ENCODE assay signal across 8 mouse cellular contexts in the genomic region with DNA sequence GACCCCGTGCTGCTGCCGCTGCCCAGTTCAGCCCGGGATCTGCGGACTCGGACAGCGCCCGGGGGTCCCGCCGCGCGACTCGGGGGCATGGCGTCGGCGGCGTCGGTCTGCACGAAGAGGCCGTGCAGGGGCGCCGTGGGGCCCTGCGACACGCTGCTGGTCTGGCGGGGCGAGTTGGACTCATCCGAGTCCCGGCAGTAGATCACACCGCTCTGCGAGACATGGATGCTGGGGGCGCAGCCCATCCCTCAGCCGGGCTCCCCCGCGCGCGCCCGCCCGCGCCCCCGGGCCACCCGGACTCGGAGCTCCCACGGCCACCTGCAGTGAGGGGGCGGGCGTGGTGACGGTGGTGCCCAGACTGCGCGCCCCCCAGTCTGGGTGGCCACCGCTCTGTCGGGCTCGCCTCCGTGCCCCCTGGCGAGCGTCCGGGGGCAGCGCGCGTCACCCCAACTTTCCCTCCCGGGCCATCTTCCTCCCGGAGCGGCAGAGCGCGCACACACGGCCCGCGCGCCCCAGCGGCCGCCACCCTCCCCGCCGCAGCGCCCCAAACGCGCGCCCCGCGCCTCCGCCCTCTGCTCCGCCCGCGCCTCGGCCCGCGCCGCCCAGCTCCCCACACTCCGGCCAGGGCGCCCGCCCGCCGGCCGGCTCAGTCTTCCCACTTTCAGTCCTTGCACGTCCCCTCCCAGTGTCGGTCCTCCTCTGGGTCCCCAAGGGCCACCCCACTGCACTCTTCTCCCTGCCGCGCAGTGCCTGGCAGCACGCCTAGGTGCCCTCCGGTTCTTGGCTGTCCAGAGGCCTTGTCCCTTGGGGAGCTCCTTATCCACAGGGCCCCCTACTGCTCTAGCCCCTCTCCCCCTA. TPM values are rescaled to one million over a fixed set of nuclear protein-coding genes. Genes with fewer than 3 reads are reported as not detected.
DNase-seq lines count a peak whose midpoint lies in the region; ATAC-seq and TF ChIP-seq lines count a peak whose summit lies in the region.

No protein-coding gene starts in this region.

- WGBS in intestine, embryonic 15.5 days = 1% methylated on average over 61 of the region's 96 CpGs

- H3K4me2 ChIP-seq in intestine, embryonic 15.5 days (replicated peaks) = peak overlapping the region; percentile 98

- intact Hi-C loops in gastrocnemius, adult 2 months (cut with DNase I) = no loop called here
- intact Hi-C loops in left cerebral cortex, postnatal 10 days (cut with DNase I) = loop anchor here (5.0 to 10.0 kb wide), 2 partner anchors 102 to 115 kb away; a partner anchor contains a TSS

- H3K9ac ChIP-seq in intestine, embryonic 15.5 days = peak overlapping the region; percentile 52

- peak overlapping the region; percentile 74 for H3K4me3 ChIP-seq in gastrocnemius, adult 2 months
- H3K4me3 ChIP-seq in intestine, embryonic 15.5 days (replicated peaks) = peak overlapping the region; percentile 66

- TF ChIP-seq CTCF in gastrocnemius, adult 2 months (IDR thresholded peaks at IDR 0.05) = no peak

- DNase-seq in adrenal gland, postnatal 10 days = peak; percentile 80
- DNase-seq in cerebellum, postnatal 36 days = peak; percentile 2 to 12
- peak; percentile 53 for DNase-seq in gastrocnemius, adult 2 months
- DNase-seq in left cerebral cortex, postnatal 10 days (ENCODE audit: extremely low spot score in 1 of 2, low spot score in 2 of 2) = peak; percentile 17 to 80
- DNase-seq in lung, postnatal 36 days = peak; percentile 38
- DNase-seq in right cerebral cortex, postnatal 36 days (ENCODE audit: low spot score in 2 of 2) = peak; percentile 20 to 38

- peak; percentile 87 for ATAC-seq in intestine, embryonic 15.5 days
- ATAC-seq in activated CD4-positive, CD25-positive, alpha-beta regulatory T cell, adult 4 months = no peak

- peak overlapping the region; percentile 62 for H3K27ac ChIP-seq in gastrocnemius, adult 2 months
- H3K27ac ChIP-seq in intestine, embryonic 15.5 days = no peak overlapping the region

- peaks cover 16% of the 10 kb centered on the region for H3K27me3 ChIP-seq in intestine, embryonic 15.5 days (replicated peaks)

- H3K36me3 ChIP-seq in intestine, embryonic 15.5 days = no peaks in the 10 kb centered on the region

- H3K4me1 ChIP-seq in intestine, embryonic 15.5 days (replicated peaks) = no peaks in the 10 kb centered on the region

- H3K9me3 ChIP-seq in intestine, embryonic 15.5 days = no peaks in the 10 kb centered on the region

RNA-seq across cellular contexts. Expression of a gene that starts 27.3 kb away (rescaled TPM):
- 10 to 100 TPM; 72.0 to 77.5 TPM for total RNA-seq in adrenal gland, postnatal 10 days (2021)
- 1 to 10 TPM; 2.0 to 3.3 TPM for total RNA-seq in gastrocnemius, adult 2 months (2021)
- 9.5 and 10.3 TPM in 2 replicates for polyA plus RNA-seq in intestine, embryonic 15.5 days (2015; fragmentation: Nextera tagmentation; extraction: Ambion mirVana)
- 10 to 100 TPM; 59.6 to 79.0 TPM for total RNA-seq in left cerebral cortex, postnatal 10 days (2021)
- 1 to 10 TPM in 1 of 2 experiments, under 1 TPM in 1; 0.54 to 1.2 TPM for polyA plus RNA-seq in activated CD4-positive, CD25-positive, alpha-beta regulatory T cell, adult 4 months (2017; shearing (Covaris generic))

Comparison
In these comparisons a context has a peak if more than half of its experiments do, and no peak if none do; other contexts are left out.
1. DNase-seq: peak in every context shown above with its lines; median percentile 80 in adrenal gland, postnatal 10 days; 53 in gastrocnemius, adult 2 months; 48 in left cerebral cortex, postnatal 10 days; 38 in lung, postnatal 36 days; 29 in right cerebral cortex, postnatal 36 days; 7 in cerebellum, postnatal 36 days.
2. RNA of a gene that starts 27.3 kb away (total RNA-seq): 59.6 to 79.0 TPM in left cerebral cortex, postnatal 10 days and 72.0 to 77.5 TPM in adrenal gland, postnatal 10 days; 2.0 to 3.3 TPM in gastrocnemius, adult 2 months; every median in the first group is over 10 times any median in the second.